Mouse (Mus musculus): ENCODE results near the gene Lrmda. TPM values are rescaled to one million over a fixed set of nuclear protein-coding genes. Genes with fewer than 3 reads are reported as not detected.
"Not testable (repeated sequence)": the region's sequence is repeated elsewhere in the genome, so short reads cannot be mapped to it uniquely, and the experiment has no call there.

Lrmda gene
- total RNA-seq, 4 experiments from 2014 or later: 1.8 to 3.0 (median 2.4) TPM

GRCm38 (mm10) chr14:22586281-22586680, 566.8 kb downstream of the Lrmda start:
- DNase-seq (ENCODE audit: low spot score): no peak

GRCm38 (mm10) chr14:22586796-22587195, 567.3 kb downstream of the Lrmda start:
- DNase-seq (ENCODE audit: low spot score): no peak

GRCm38 (mm10) chr14:22587285-22587957, 567.9 kb downstream of the Lrmda start:
- DNase-seq (ENCODE audit: low spot score): no peak

- no peak for DNase-seq (ENCODE audit: low spot score)
These were observed 568.4 kb downstream of the Lrmda start for GRCm38 (mm10) chr14:22587958-22588296.

GRCm38 (mm10) chr14:22588394-22588793, 568.9 kb downstream of the Lrmda start:
- DNase-seq (ENCODE audit: low spot score): not testable (repeated sequence)

GRCm38 (mm10) chr14:22589503-22590215, 570.1 kb downstream of the Lrmda start:
- no peak for DNase-seq (ENCODE audit: low spot score)

- DNase-seq (ENCODE audit: low spot score): no peak
These were observed 571.7 kb downstream of the Lrmda start for GRCm38 (mm10) chr14:22591186-22591585.

GRCm38 (mm10) chr14:22597508-22597907, 578.0 kb downstream of the Lrmda start:
- DNase-seq (ENCODE audit: low spot score): no peak

GRCm38 (mm10) chr14:22598638-22599037, 579.1 kb downstream of the Lrmda start:
- DNase-seq (ENCODE audit: low spot score): no peak

GRCm38 (mm10) chr14:22600166-22600565, 580.7 kb downstream of the Lrmda start:
- DNase-seq (ENCODE audit: low spot score): no peak

- no peak for DNase-seq (ENCODE audit: low spot score)
These were observed 582.8 kb downstream of the Lrmda start for GRCm38 (mm10) chr14:22602308-22602707.

- no peak for DNase-seq (ENCODE audit: low spot score)
These were observed 589.1 kb downstream of the Lrmda start for GRCm38 (mm10) chr14:22608599-22608998.

- no peak for DNase-seq (ENCODE audit: low spot score)
These were observed 590.0 kb downstream of the Lrmda start for GRCm38 (mm10) chr14:22609261-22610245.

- DNase-seq (ENCODE audit: low spot score): no peak
These were observed 591.5 kb downstream of the Lrmda start for GRCm38 (mm10) chr14:22611011-22611410.

- no peak for DNase-seq (ENCODE audit: low spot score)
These were observed 600.7 kb downstream of the Lrmda start for GRCm38 (mm10) chr14:22620191-22620590.

GRCm38 (mm10) chr14:22621941-22622340, 602.4 kb downstream of the Lrmda start:
- no peak for DNase-seq (ENCODE audit: low spot score)

GRCm38 (mm10) chr14:22627105-22627829, 607.8 kb downstream of the Lrmda start:
- DNase-seq (ENCODE audit: low spot score): no peak

- no peak for DNase-seq (ENCODE audit: low spot score)
These were observed 610.9 kb downstream of the Lrmda start for GRCm38 (mm10) chr14:22630361-22630867.

- DNase-seq (ENCODE audit: low spot score): no peak
These were observed 614.1 kb downstream of the Lrmda start for GRCm38 (mm10) chr14:22633612-22634011.

- DNase-seq (ENCODE audit: low spot score): no peak
These were observed 624.0 kb downstream of the Lrmda start for GRCm38 (mm10) chr14:22643494-22643893.

All from heart, adult 8-10 months (tissue).